Mouse (Mus musculus): ENCODE measurements around the gene Prr27. TPM values are rescaled to one million over a fixed set of nuclear protein-coding genes. Genes with fewer than 3 reads are reported as not detected.

Prr27 gene
- polyA plus RNA-seq (2012; rRNA removed): not detected in 2 replicates

DNA sequence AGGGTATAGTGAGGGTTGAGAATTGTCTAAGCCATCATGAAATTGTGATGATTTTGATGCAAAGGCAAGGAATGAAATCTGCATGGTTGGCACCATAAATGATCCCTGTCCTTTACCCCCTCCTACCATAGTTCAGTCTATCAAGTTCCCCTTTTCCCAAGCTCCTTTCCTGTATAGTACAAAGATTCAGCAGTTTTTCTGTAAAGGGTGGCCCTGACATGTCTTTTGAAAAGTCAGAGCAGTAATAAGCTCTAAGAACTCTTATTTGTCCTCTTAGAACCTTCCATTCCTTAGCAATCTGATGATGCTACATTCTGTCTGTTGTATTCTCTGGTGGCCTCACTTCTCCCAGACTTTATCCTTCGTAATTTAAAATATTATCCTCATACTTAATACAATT lies at the start of gene Prr27:
Prr27 (plus strand) TSS at position 301 of the 400 bp plus-strand sequence.
- H3K36me3 ChIP-seq (ENCODE audit: control insufficient read depth, insufficient read depth, low read length): no peaks in the 10 kb centered on the region
- no peak within 1 kb of the TSS for H3K27ac ChIP-seq (ENCODE audit: insufficient read depth, low read depth, low read length)
- no peak within 1 kb of the TSS for H3K4me3 ChIP-seq (ENCODE audit: insufficient read depth, low read depth, low read length)
- no peak for DNase-seq
- no peak for TF ChIP-seq POLR2A (IDR thresholded peaks at IDR 0.05; ENCODE audit: low read depth, low read length)
- TF ChIP-seq CTCF (conservative IDR thresholded peaks at IDR 0.05; ENCODE audit: insufficient read depth, insufficient read length, low read depth, low read length): no peak
- no peaks in the 10 kb centered on the region for H3K4me1 ChIP-seq (ENCODE audit: control insufficient read depth, insufficient read depth, low read length)
- no peaks in the 10 kb centered on the region for H3K27me3 ChIP-seq (replicated peaks; ENCODE audit: control insufficient read depth, insufficient read depth, low read length)
- WGBS: 55% methylated on average over 1 of the region's 1 CpGs

- WGBS: 47% methylated on average over 4 of the region's 4 CpGs
- TF ChIP-seq CTCF (conservative IDR thresholded peaks at IDR 0.05; ENCODE audit: insufficient read depth, insufficient read length, low read depth, low read length) (no peak), POLR2A (IDR thresholded peaks at IDR 0.05; ENCODE audit: low read depth, low read length) (no peak)
Observed at GRCm38 (mm10) chr5:87782731-87783130, 42.8 kb upstream of the Prr27 start.

DNA sequence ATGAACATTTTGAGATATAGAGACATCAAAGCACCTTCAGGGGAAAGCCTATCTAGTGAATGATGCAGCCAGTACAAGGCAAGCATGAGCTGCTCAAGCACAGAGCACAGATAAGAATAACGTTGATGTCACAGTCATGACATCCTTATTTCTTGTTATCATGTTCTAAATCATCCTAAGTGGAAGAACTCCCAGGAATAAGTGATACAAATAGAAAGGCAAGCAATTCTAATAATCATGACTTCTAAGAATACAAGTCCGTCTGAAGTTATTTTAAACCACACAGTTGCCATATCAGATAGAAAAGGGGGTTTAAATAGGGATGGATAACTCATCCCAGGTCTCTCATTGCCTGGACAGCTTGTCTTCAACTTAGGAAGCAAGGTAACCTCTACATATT lies 17.7 kb upstream of the Prr27 start, which contains the start of gene Csn1s2b:
Csn1s2b (plus strand) TSS at position 301 of the 400 bp plus-strand sequence.
- H3K27me3 ChIP-seq (replicated peaks; ENCODE audit: control insufficient read depth, insufficient read depth, low read length): no peaks in the 10 kb centered on the region
- no peak within 1 kb of the TSS for H3K27ac ChIP-seq (ENCODE audit: insufficient read depth, low read depth, low read length)
- H3K4me3 ChIP-seq (ENCODE audit: insufficient read depth, low read depth, low read length): no peak within 1 kb of the TSS
- TF ChIP-seq CTCF (conservative IDR thresholded peaks at IDR 0.05; ENCODE audit: insufficient read depth, insufficient read length, low read depth, low read length) (no peak), POLR2A (IDR thresholded peaks at IDR 0.05; ENCODE audit: low read depth, low read length) (no peak)
- H3K4me1 ChIP-seq (ENCODE audit: control insufficient read depth, insufficient read depth, low read length): no peaks in the 10 kb centered on the region
- H3K36me3 ChIP-seq (ENCODE audit: control insufficient read depth, insufficient read depth, low read length): no peaks in the 10 kb centered on the region
- no peak for DNase-seq
- WGBS: 75% methylated on average over 2 of the region's 2 CpGs

More at GRCm38 (mm10) chr5:87782731-87783130, 42.8 kb upstream of the Prr27 start:
- no peaks in the 10 kb centered on the region for H3K36me3 ChIP-seq (ENCODE audit: control insufficient read depth, insufficient read depth, low read length)
- no peak for DNase-seq
- H3K4me1 ChIP-seq (ENCODE audit: control insufficient read depth, insufficient read depth, low read length): no peaks in the 10 kb centered on the region
- H3K27ac ChIP-seq (ENCODE audit: insufficient read depth, low read depth, low read length): no peak overlapping the region
- no peaks in the 10 kb centered on the region for H3K27me3 ChIP-seq (replicated peaks; ENCODE audit: control insufficient read depth, insufficient read depth, low read length)
- no peak overlapping the region for H3K4me3 ChIP-seq (ENCODE audit: insufficient read depth, low read depth, low read length)

DNA sequence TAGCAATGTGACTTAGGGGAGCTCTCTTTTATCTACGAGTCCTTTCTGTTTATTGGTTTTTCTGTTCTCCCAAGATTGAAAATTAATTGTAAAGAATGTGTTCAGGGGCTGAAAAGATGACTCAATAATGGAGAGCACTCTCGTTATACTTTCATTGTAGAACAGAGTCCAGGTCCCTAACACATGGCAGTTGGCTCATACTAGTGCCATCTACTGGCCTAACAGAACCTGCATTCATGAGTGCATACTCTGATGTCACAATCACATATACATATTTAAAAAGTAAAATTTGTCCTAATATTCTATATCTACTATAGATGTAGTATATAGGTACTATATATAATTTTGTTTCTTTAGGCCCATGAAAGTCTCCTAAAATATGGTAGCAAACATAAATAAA lies 16.2 kb upstream of the Prr27 start:
- Histone ChIP-seq H3K36me3 (ENCODE audit: control insufficient read depth, insufficient read depth, low read length) (no peaks in the 10 kb centered on the region), H3K27me3 (replicated peaks; ENCODE audit: control insufficient read depth, insufficient read depth, low read length) (no peaks in the 10 kb centered on the region), H3K4me3 (ENCODE audit: insufficient read depth, low read depth, low read length) (no peak overlapping the region), H3K27ac (ENCODE audit: insufficient read depth, low read depth, low read length) (no peak overlapping the region), H3K4me1 (ENCODE audit: control insufficient read depth, insufficient read depth, low read length) (no peaks in the 10 kb centered on the region)
- 58% methylated on average over 2 of the region's 2 CpGs for WGBS
- no peak for DNase-seq
- no peak for TF ChIP-seq POLR2A (IDR thresholded peaks at IDR 0.05; ENCODE audit: low read depth, low read length)
- no peak for TF ChIP-seq CTCF (conservative IDR thresholded peaks at IDR 0.05; ENCODE audit: insufficient read depth, insufficient read length, low read depth, low read length)

DNA sequence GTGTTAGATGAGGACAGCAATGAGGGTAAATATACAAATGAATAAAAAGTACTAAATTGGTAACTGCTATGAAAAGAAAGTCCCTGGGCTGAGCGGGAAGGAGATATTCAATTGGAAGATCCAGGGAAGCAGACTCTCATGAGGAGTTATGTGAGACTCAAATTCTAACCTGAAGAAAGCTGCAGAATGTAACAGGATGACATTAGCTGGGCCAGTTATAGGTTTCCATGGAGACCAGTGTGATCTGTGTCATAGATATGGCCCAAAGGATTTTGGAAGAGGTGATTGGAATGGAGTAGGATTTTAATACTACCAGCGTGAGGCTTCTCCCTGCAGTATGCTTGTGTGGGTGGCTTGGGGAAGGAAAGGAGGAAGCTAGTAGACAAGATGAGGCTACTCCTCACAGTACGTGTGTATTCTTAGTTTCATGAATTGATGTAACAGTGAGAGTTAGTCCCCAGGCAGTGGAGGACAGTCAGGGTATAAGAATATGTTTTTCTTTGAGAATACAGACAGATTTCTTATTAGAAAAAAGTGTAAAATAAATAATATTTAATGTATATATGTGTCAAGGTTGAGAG lies 29.7 kb downstream of the Prr27 start:
- 74% methylated on average over 3 of the region's 3 CpGs for WGBS
- TF ChIP-seq CTCF (conservative IDR thresholded peaks at IDR 0.05; ENCODE audit: insufficient read depth, insufficient read length, low read depth, low read length) (no peak), POLR2A (IDR thresholded peaks at IDR 0.05; ENCODE audit: low read depth, low read length) (no peak)
- H3K27me3 ChIP-seq (replicated peaks; ENCODE audit: control insufficient read depth, insufficient read depth, low read length): no peaks in the 10 kb centered on the region
- H3K36me3 ChIP-seq (ENCODE audit: control insufficient read depth, insufficient read depth, low read length): no peaks in the 10 kb centered on the region
- H3K4me3 ChIP-seq (ENCODE audit: insufficient read depth, low read depth, low read length): no peak overlapping the region
- no peaks in the 10 kb centered on the region for H3K4me1 ChIP-seq (ENCODE audit: control insufficient read depth, insufficient read depth, low read length)
- no peak for DNase-seq
- H3K27ac ChIP-seq (ENCODE audit: insufficient read depth, low read depth, low read length): no peak overlapping the region

DNA sequence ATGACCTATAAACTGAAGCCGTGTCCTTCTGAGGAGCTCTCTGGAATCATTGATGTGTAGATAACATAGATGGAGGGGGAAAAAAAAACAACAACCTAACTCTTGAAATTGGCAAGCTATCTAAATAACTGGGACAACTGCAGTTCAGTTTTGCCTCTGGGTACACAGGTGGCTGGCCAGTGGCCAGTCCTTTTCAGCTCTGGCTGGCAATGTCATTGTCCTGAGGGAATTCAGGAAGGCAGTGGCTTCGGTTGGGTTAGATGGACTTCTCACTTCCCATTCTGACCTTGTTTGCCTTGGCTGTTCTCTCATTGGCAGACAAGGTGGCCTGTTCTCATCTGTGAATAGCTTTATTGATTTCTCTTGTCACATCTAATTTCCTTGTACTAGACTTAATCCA lies 44.6 kb downstream of the Prr27 start:
- peak; percentile 27 for DNase-seq
- Histone ChIP-seq H3K36me3 (ENCODE audit: control insufficient read depth, insufficient read depth, low read length) (no peaks in the 10 kb centered on the region), H3K27me3 (replicated peaks; ENCODE audit: control insufficient read depth, insufficient read depth, low read length) (no peaks in the 10 kb centered on the region; the same call in 1 of the 2 replicates), H3K27ac (ENCODE audit: insufficient read depth, low read depth, low read length) (no peak overlapping the region), H3K4me3 (ENCODE audit: insufficient read depth, low read depth, low read length) (no peak overlapping the region), H3K4me1 (ENCODE audit: control insufficient read depth, insufficient read depth, low read length) (no peaks in the 10 kb centered on the region)
- TF ChIP-seq CTCF (conservative IDR thresholded peaks at IDR 0.05; ENCODE audit: insufficient read depth, insufficient read length, low read depth, low read length): no peak
- TF ChIP-seq POLR2A (IDR thresholded peaks at IDR 0.05; ENCODE audit: low read depth, low read length): no peak
- WGBS: 28% methylated on average over 2 of the region's 2 CpGs

- TF ChIP-seq CTCF (conservative IDR thresholded peaks at IDR 0.05; ENCODE audit: insufficient read depth, insufficient read length, low read depth, low read length) (peak; percentile 48), POLR2A (IDR thresholded peaks at IDR 0.05; ENCODE audit: low read depth, low read length) (no peak)
- 41% methylated on average over 4 of the region's 4 CpGs for WGBS
- no peaks in the 10 kb centered on the region for H3K36me3 ChIP-seq (ENCODE audit: control insufficient read depth, insufficient read depth, low read length)
- no peak overlapping the region for H3K27ac ChIP-seq (ENCODE audit: insufficient read depth, low read depth, low read length)
- no peak overlapping the region for H3K4me3 ChIP-seq (ENCODE audit: insufficient read depth, low read depth, low read length)
- H3K27me3 ChIP-seq (replicated peaks; ENCODE audit: control insufficient read depth, insufficient read depth, low read length): no peaks in the 10 kb centered on the region; the same call in 1 of the 2 replicates
- DNase-seq: no peak
- no peaks in the 10 kb centered on the region for H3K4me1 ChIP-seq (ENCODE audit: control insufficient read depth, insufficient read depth, low read length)
Observed at GRCm38 (mm10) chr5:87871423-87871822, 45.9 kb downstream of the Prr27 start.
